Mouse (Mus musculus) forebrain, embryonic 11.5 days (tissue): ENCODE measurements around the gene Sdhb. TPM values are rescaled to one million over a fixed set of nuclear protein-coding genes. Genes with fewer than 3 reads are reported as not detected.

Experiments
- ATAC-seq: fragments of 200-750 bp; cut with Nextera tagmentation; replicated peaks from 2 replicates; pipeline ENCODE4 v1.8.0; 2017; ENCODE audit warnings: moderate TSS enrichment; ENCODE audit not compliant: low FRiP score
- DNase-seq: peaks from one replicate; pipeline ENCODE4 v3.0.0-alpha.2; 2017; ENCODE audit warnings: low spot score
- H3K27ac ChIP-seq: fragments of 300-500 bp; sonication (generic); 2 replicates; pipeline ENCODE4 v1.5.1; 2014; ENCODE audit warnings: low read depth, low read length
- H3K27me3 ChIP-seq: fragments of 300-500 bp; sonication (generic); 2 replicates; pipeline ENCODE4 v1.6.1; 2014; ENCODE audit warnings: mild to moderate bottlenecking, low read length, mixed read lengths; ENCODE audit not compliant: control insufficient read depth, insufficient read depth
- H3K36me3 ChIP-seq: fragments of 300-500 bp; sonication (generic); 2 replicates; pipeline ENCODE4 v1.6.1; 2014; ENCODE audit warnings: mild to moderate bottlenecking, low read length, moderate library complexity, mixed read lengths; ENCODE audit not compliant: control insufficient read depth, insufficient read depth
- H3K4me1 ChIP-seq: fragments of 300-500 bp; sonication (generic); replicated peaks from 2 replicates; pipeline ENCODE4 v1.6.1; 2014; ENCODE audit warnings: low read length, mixed read lengths; ENCODE audit not compliant: control insufficient read depth, insufficient read depth
- H3K4me2 ChIP-seq: fragments of 300-500 bp; sonication (generic); 2 replicates; pipeline ENCODE4 v1.6.1; 2014; ENCODE audit warnings: low read depth, mild to moderate bottlenecking, low read length, moderate library complexity, mixed read lengths; ENCODE audit not compliant: severe bottlenecking
- H3K4me3 ChIP-seq: fragments of 300-500 bp; sonication (generic); 2 replicates; pipeline ENCODE4 v1.5.1; 2014; ENCODE audit warnings: low read depth, low read length
- H3K9ac ChIP-seq: fragments of 300-500 bp; sonication (generic); 2 replicates; pipeline ENCODE4 v1.6.1; 2014; ENCODE audit warnings: low read length
- H3K9me3 ChIP-seq: fragments of 300-500 bp; sonication (generic); 2 replicates; pipeline ENCODE4 v1.6.1; 2016; ENCODE audit warnings: low read length, mixed read lengths; ENCODE audit not compliant: control insufficient read depth
- WGBS: fragments of 180-500 bp; shearing (Covaris S2); extraction: QIAGEN DNeasy Blood & Tissue Kit; methylation state at CpG from one replicate; pipeline ENCODE4 v1.1.7; 2014; 5-methylcytosine and 5-hydroxymethylcytosine counted together
- polyA plus RNA-seq: library from polyadenylated mRNA; unstranded; fragments of >200 nt; fragmentation: Nextera tagmentation; extraction: Ambion mirVana; gene quantifications from 2 replicates; pipeline ENCODE4 v1.2.1, GENCODE M21; 2014

Sdhb gene
- polyA plus RNA-seq, 1 experiment from 2014 or later: 375 TPM

DNA sequence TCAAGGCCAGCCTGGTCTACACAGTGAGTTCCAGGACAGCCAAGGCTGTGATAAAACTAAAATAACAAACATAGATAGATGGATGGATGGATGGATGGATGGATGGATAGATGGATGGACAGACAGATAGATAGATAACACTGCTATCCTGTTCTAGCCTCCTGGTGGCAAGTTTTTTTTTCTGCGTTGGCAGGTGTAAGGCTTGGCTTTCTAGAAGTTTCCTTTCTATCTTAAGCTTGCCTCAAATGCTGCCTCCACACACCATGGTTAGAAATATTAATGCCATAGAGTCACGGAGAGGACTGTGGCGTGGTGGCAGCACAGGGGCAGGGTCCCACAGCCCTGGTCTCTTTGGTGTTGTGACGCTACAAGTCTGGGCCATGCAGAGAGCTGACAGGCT is 15.4 kb upstream of the Sdhb start:
- DNase-seq: no peak
- no peak overlapping the region for H3K4me2 ChIP-seq
- H3K27ac ChIP-seq: no peak overlapping the region
- H3K27me3 ChIP-seq: no peaks in the 10 kb centered on the region
- no peak for ATAC-seq
- no peaks in the 10 kb centered on the region for H3K4me1 ChIP-seq
- H3K4me3 ChIP-seq: no peak overlapping the region
- H3K9me3 ChIP-seq: no peaks in the 10 kb centered on the region
- H3K9ac ChIP-seq: no peak overlapping the region
- H3K36me3 ChIP-seq: no peaks in the 10 kb centered on the region
- WGBS: 90% methylated on average over 4 of the region's 4 CpGs

DNA sequence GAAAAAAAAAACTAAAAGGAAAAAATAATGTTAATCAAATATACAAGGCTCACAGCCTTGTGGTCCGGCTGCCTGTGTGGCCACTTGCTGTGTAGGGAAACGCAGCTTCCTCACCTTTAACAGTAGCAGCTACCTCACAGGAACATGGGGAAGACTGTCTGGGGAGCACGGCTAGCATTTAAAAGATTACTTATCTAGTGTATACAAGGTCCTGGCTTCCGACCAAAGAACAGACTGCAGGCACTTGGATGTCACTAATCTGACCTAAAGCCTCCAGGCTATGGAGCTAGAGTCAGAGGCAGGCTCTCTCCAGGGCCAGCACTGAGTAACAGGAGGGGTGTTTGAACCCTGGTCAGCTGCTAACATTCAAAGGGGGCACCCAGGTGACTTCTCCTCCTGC is 15.0 kb upstream of the Sdhb start:
- H3K4me3 ChIP-seq: no peak overlapping the region
- ATAC-seq: no peak
- H3K36me3 ChIP-seq: no peaks in the 10 kb centered on the region
- no peak overlapping the region for H3K27ac ChIP-seq
- no peak overlapping the region for H3K4me2 ChIP-seq
- DNase-seq: no peak
- no peaks in the 10 kb centered on the region for H3K27me3 ChIP-seq
- no peaks in the 10 kb centered on the region for H3K9me3 ChIP-seq
- 85% methylated on average over 4 of the region's 4 CpGs for WGBS
- H3K4me1 ChIP-seq: no peaks in the 10 kb centered on the region
- H3K9ac ChIP-seq: no peak overlapping the region

DNA sequence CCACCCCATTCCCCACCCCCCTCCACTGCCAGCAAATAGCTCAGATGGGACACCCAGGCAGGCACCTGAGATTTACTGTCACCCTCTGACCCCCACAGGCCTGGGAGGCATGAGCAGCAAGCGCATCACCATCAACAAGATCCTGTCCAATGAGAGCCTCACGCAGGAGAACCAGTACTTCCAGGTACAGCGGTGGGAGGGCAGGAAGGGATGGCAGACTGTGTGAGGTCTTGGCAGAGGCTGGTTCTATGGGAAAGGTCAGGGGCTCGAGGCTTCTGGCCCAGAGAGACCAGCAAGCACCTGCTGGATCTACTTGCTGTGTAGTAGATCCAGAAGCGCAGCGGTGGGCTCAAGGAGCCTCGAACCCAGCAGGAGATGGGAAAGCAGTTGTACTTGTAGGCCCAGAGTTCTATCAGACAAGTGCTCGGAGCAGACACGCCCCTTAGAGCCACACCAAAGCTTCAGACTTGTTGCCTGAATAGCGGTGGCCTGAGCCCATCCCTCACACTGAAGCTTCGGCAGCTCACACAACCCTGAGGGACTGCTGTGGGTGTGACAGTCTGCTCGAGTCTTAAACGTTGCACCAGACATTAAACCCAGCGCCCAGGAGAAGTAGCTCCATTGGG is 14.3 kb upstream of the Sdhb start:
- ATAC-seq: no peak

DNA sequence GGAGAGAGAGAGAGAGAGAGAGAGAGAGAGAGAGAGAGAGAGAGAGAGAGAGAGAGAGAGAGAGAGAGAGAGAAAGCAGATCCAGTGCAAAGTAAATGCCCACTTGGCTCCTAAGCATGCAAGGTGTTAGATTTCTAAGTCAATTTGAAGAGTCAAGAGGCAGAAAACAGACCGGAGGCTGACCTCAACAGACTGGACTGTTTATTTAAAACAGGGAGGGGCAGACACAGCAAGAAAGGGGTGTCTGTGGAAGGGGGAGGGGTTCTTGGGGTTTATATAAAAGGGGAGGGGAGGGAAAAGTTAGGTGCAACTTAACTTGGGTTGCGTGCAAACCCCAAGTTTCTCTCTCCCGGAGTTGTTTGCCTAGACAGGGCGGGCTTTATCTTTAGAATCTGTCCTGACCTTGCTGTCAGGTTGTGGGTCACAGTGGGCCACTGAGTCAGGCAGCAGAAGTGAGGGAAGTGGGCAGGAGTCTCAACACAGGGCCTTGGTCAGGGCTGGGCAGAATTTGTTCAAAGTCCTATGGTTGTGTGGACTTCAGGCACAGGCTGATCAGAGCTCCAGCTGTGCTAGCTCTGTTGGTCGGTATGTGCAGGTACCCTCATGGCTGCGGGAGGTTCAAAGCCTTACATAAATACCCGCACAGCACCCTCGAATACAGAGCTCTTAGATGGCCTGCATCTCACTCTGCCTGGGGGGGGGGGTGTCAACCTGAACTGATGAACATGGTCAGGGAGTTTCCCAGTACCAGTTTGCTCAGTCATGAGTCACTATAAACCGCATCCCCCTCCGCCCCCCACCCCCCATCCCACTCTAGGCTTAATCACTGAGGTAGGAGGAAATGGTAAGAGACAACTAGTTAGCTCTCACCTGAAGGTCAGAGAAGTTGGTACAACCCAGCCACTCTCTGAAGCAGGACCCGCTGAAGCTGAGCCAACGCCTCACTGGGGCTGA is 13.2 kb upstream of the Sdhb start:
- H3K36me3 ChIP-seq: no peaks in the 10 kb centered on the region
- no peak overlapping the region for H3K27ac ChIP-seq
- no peak overlapping the region for H3K4me2 ChIP-seq
- H3K9ac ChIP-seq: no peak overlapping the region
- no peaks in the 10 kb centered on the region for H3K9me3 ChIP-seq
- H3K27me3 ChIP-seq: no peaks in the 10 kb centered on the region
- 83% methylated on average over 12 of the region's 12 CpGs for WGBS
- no peak for DNase-seq
- no peak for ATAC-seq
- H3K4me1 ChIP-seq: no peaks in the 10 kb centered on the region
- H3K4me3 ChIP-seq: no peak overlapping the region

More for the DNA sequence above, 14.3 kb upstream of the Sdhb start:
- Histone ChIP-seq H3K4me1 (no peaks in the 10 kb centered on the region), H3K9ac (no peak overlapping the region), H3K4me3 (no peak overlapping the region), H3K27me3 (no peaks in the 10 kb centered on the region), H3K4me2 (no peak overlapping the region), H3K27ac (no peak overlapping the region), H3K9me3 (no peaks in the 10 kb centered on the region), H3K36me3 (no peaks in the 10 kb centered on the region)
- DNase-seq: no peak
- 80% methylated on average over 14 of the region's 14 CpGs for WGBS

DNA sequence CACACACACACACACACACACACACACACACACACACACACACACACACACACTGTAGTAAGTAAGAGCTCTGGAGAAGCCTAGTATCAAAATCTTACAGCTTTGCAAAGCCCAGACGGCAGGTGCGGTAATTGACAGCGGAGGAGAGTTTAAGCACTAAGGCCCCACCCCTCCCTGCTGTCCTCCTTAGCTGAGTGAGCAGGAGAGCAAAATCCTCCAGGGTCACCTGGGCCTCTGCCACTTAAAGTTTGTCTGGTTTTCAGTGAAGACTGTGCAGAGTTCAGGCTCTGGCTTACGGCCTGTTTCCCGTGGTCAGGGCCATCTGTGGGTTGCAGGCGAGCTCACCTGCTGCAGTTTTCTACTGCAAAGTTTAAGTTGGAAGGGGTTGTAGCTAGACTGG is 12.5 kb upstream of the Sdhb start:
- Histone ChIP-seq H3K9ac (no peak overlapping the region), H3K4me1 (no peaks in the 10 kb centered on the region), H3K36me3 (no peaks in the 10 kb centered on the region), H3K4me3 (no peak overlapping the region), H3K27me3 (no peaks in the 10 kb centered on the region), H3K27ac (no peak overlapping the region), H3K4me2 (no peak overlapping the region), H3K9me3 (no peaks in the 10 kb centered on the region)
- 91% methylated on average over 6 of the region's 6 CpGs for WGBS
- no peak for DNase-seq
- no peak for ATAC-seq

GRCm38 (mm10) chr4:140949052-140949451 is 12.0 kb upstream of the Sdhb start:
- Histone ChIP-seq H3K4me3 (no peak overlapping the region), H3K4me1 (no peaks in the 10 kb centered on the region), H3K4me2 (no peak overlapping the region), H3K9ac (no peak overlapping the region), H3K27ac (no peak overlapping the region), H3K9me3 (no peaks in the 10 kb centered on the region), H3K36me3 (no peaks in the 10 kb centered on the region), H3K27me3 (no peaks in the 10 kb centered on the region)
- ATAC-seq: no peak
- DNase-seq: no peak
- WGBS: 84% methylated on average over 8 of the region's 8 CpGs

DNA sequence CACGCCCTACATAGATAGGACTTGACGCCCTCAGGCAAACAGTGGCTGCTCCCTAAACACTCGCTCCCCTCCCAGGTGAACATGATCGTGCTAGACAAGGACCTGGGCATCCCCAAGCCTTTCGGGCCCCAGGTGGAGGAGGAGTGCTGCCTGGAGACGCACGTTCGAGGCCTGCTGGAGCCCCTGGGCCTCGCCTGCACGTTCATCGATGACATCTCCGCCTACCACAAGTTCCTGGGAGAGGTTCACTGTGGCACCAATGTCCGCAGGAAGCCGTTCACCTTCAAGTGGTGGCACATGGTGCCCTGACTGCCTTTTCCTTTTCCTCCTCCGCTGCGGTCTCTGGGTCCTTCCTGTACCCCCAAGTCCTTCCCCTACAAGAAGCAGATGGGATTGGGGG is 11.4 kb upstream of the Sdhb start:
- H3K4me2 ChIP-seq: no peak overlapping the region
- H3K27me3 ChIP-seq: no peaks in the 10 kb centered on the region
- no peaks in the 10 kb centered on the region for H3K36me3 ChIP-seq
- WGBS: 87% methylated on average over 16 of the region's 16 CpGs
- DNase-seq (no peak), ATAC-seq (no peak)
- H3K9ac ChIP-seq: no peak overlapping the region
- no peak overlapping the region for H3K4me3 ChIP-seq
- H3K4me1 ChIP-seq: no peaks in the 10 kb centered on the region
- no peak overlapping the region for H3K27ac ChIP-seq
- H3K9me3 ChIP-seq: no peaks in the 10 kb centered on the region

DNA sequence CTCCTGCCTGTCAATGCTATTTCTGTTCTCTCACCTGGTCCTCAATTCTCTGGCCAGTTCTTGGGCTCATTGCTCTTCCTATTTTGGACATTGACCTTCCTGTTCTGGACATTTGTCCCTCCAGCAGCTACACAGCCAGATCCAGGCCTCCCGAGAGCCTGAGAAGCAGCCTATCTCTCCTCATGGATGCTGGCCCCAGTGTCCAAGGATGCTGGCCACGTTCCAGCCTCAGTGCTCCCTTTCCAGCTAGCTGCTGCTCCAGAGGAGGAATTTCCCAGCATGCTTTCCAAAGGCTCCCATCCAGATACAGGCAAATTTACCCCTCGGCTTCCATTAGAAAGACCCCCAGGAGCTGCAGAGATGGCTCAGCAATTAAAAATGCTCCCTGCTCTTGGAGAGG is 10.4 kb upstream of the Sdhb start:
- WGBS: 87% methylated on average over 3 of the region's 3 CpGs

More for the DNA sequence above, 10.4 kb upstream of the Sdhb start:
- no peak overlapping the region for H3K4me2 ChIP-seq
- DNase-seq (no peak), ATAC-seq (no peak)
- H3K9me3 ChIP-seq: no peaks in the 10 kb centered on the region
- no peak overlapping the region for H3K27ac ChIP-seq
- H3K9ac ChIP-seq: no peak overlapping the region
- no peaks in the 10 kb centered on the region for H3K4me1 ChIP-seq
- no peaks in the 10 kb centered on the region for H3K27me3 ChIP-seq
- no peak overlapping the region for H3K4me3 ChIP-seq
- H3K36me3 ChIP-seq: no peaks in the 10 kb centered on the region
